In genomic region chr5:108082380-108082779, GRCm38 (mm10) we compare ENCODE assay signal across 9 mouse cellular contexts. TPM values are rescaled to one million over a fixed set of nuclear protein-coding genes. Genes with fewer than 3 reads are reported as not detected.
DNase-seq lines count a peak whose midpoint lies in the region; ATAC-seq and TF ChIP-seq lines count a peak whose summit lies in the region.
"Had no signal": no experiment of that assay in that cellular context is flagged by ENCODE, and none has a peak within 500 bp of the region (broad histone marks: within the 10 kb centered on the region; RNA-seq: fewer than 3 reads in every experiment).

No protein-coding gene starts in this region.

- peaks cover 13% of the 10 kb centered on the region; the same call in 1 of the 2 replicates for H3K36me3 ChIP-seq in kidney, postnatal 0 days (ENCODE audit: insufficient read depth, low read length)
- H3K36me3 ChIP-seq in E14TG2a.4 (ENCODE audit: insufficient read depth, low read length), result peaks cover 93% of the 10 kb centered on the region
- peaks cover 66% of the 10 kb centered on the region for H3K36me3 ChIP-seq in kidney, embryonic 14.5 days (ENCODE audit: control insufficient read depth, insufficient read depth, low read length)

- peak; percentile 54; the same call in 1 of the 2 replicates for ATAC-seq in kidney, postnatal 0 days (replicated peaks; ENCODE audit: low FRiP score, low read depth)
- ATAC-seq in kidney, embryonic 14.5 days (ENCODE audit: low FRiP score, low TSS enrichment), result no peak

- no peaks in the 10 kb centered on the region for H3K9me3 ChIP-seq in kidney, postnatal 0 days (replicated peaks; ENCODE audit: low read length)
- H3K9me3 ChIP-seq in E14TG2a.4 (ENCODE audit: low read length), result no peaks in the 10 kb centered on the region
- no peaks in the 10 kb centered on the region for H3K9me3 ChIP-seq in kidney, embryonic 14.5 days (ENCODE audit: control insufficient read depth, low read length)

- TF ChIP-seq CTCF in kidney, postnatal 0 days (IDR thresholded peaks at IDR 0.05; ENCODE audit: low read depth), result peak; percentile 59
- peak; percentile 68 for TF ChIP-seq CTCF in E14TG2a.4 (conservative IDR thresholded peaks at IDR 0.05; ENCODE audit: low read length)

- H3K27me3 ChIP-seq in kidney, postnatal 0 days (ENCODE audit: insufficient read depth, low read length), result no peaks in the 10 kb centered on the region
- H3K27me3 ChIP-seq in E14TG2a.4 (ENCODE audit: insufficient read depth, low read length), result no peaks in the 10 kb centered on the region
- H3K27me3 ChIP-seq in kidney, embryonic 14.5 days (ENCODE audit: control insufficient read depth, insufficient read depth, low read length), result no peaks in the 10 kb centered on the region

- 43% methylated on average over 2 of the region's 2 CpGs for WGBS in kidney, postnatal 0 days
- WGBS in kidney, embryonic 14.5 days, result 58% methylated on average over 2 of the region's 2 CpGs

- H3K9ac ChIP-seq in kidney, postnatal 0 days (ENCODE audit: low read depth, low read length), result no peak overlapping the region
- no peak overlapping the region for H3K9ac ChIP-seq in kidney, embryonic 14.5 days (ENCODE audit: low read depth, low read length)

- intact Hi-C loops in gastrocnemius, postnatal 14 days (cut with DNase I; ENCODE audit: low total_unique reads), result loop anchor here (5.0 to 10.0 kb wide), 2 partner anchors 48 to 165 kb away; no protein-coding TSS in a partner anchor

- DNase-seq in kidney, postnatal 0 days (ENCODE audit: low spot score), result peak; percentile 57
- no peak for DNase-seq in kidney, adult 18-20 months
- peak; percentile 47 for DNase-seq in brain, adult 2 months (ENCODE audit: low read depth, low spot score)
- DNase-seq in mesoderm, embryonic 11.5 days (ENCODE audit: low read depth, low spot score), result peak; percentile 22
- no peak for DNase-seq in gastrocnemius, postnatal 14 days
- no peak for DNase-seq in layer of hippocampus, adult 8-10 months (ENCODE audit: low spot score in 2 of 2)

- H3K4me2 ChIP-seq in kidney, postnatal 0 days (ENCODE audit: low read length), result no peak overlapping the region
- no peak overlapping the region for H3K4me2 ChIP-seq in kidney, embryonic 14.5 days (replicated peaks; ENCODE audit: low read depth, low read length)
- H3K4me2 ChIP-seq: midbrain, embryonic 11.5 days had no signal

- H3K27ac ChIP-seq in kidney, postnatal 0 days, result no peak overlapping the region
- H3K27ac ChIP-seq in kidney, embryonic 14.5 days (ENCODE audit: low read depth, low read length), result no peak overlapping the region

- no peaks in the 10 kb centered on the region for H3K4me1 ChIP-seq in kidney, postnatal 0 days (replicated peaks; ENCODE audit: insufficient read depth, low read length)
- peaks cover 84% of the 10 kb centered on the region for H3K4me1 ChIP-seq in E14TG2a.4 (replicated peaks; ENCODE audit: low read depth, low read length)
- H3K4me1 ChIP-seq in kidney, embryonic 14.5 days (ENCODE audit: control insufficient read depth, insufficient read depth, low read length), result no peaks in the 10 kb centered on the region

- no peak overlapping the region for H3K4me3 ChIP-seq in kidney, postnatal 0 days (replicated peaks; ENCODE audit: low read depth, low read length)
- H3K4me3 ChIP-seq in E14TG2a.4 (replicated peaks; ENCODE audit: low read length), result no peak overlapping the region
- H3K4me3 ChIP-seq in kidney, embryonic 14.5 days (ENCODE audit: low read length), result no peak overlapping the region

RNA-seq across cellular contexts. Expression of gene Mtf2, which starts 16.9 kb away (rescaled TPM):
- polyA plus RNA-seq in kidney, postnatal 0 days (2015; fragmentation: Nextera tagmentation; extraction: Ambion mirVana), result 65.8 and 70.4 TPM in 2 replicates
- total RNA-seq in gastrocnemius, postnatal 14 days (2021), result 10 to 100 TPM; 13.7 to 13.9 TPM
- 10 to 100 TPM; 52.9 to 64.2 (median 58.8) TPM for total RNA-seq in layer of hippocampus, adult 8-10 months (2022)
- 88.3 and 103 TPM in 2 replicates for polyA plus RNA-seq in kidney, embryonic 14.5 days (2014; fragmentation: Nextera tagmentation; extraction: Ambion mirVana)

RNA-seq across cellular contexts. Expression of gene Tmed5, which starts 50.0 kb away (rescaled TPM):
- 23.1 and 25.9 TPM in 2 replicates for polyA plus RNA-seq in kidney, postnatal 0 days (2015; fragmentation: Nextera tagmentation; extraction: Ambion mirVana)
- 10 to 100 TPM; 19.7 to 20.7 TPM for total RNA-seq in gastrocnemius, postnatal 14 days (2021)
- total RNA-seq in layer of hippocampus, adult 8-10 months (2022), result 10 to 100 TPM; 26.4 to 33.4 (median 30.8) TPM
- polyA plus RNA-seq in kidney, embryonic 14.5 days (2014; fragmentation: Nextera tagmentation; extraction: Ambion mirVana), result 40.1 and 43.2 TPM in 2 replicates

RNA-seq across cellular contexts. Expression of gene Ccdc18, which starts 50.3 kb away (rescaled TPM):
- polyA plus RNA-seq in kidney, postnatal 0 days (2015; fragmentation: Nextera tagmentation; extraction: Ambion mirVana), result 5.7 and 5.9 TPM in 2 replicates
- under 1 TPM; 0.42 to 0.43 TPM for total RNA-seq in gastrocnemius, postnatal 14 days (2021)
- total RNA-seq in layer of hippocampus, adult 8-10 months (2022), result 1 to 10 TPM; 1.4 to 1.8 (median 1.6) TPM
- 10.7 and 12.5 TPM in 2 replicates for polyA plus RNA-seq in kidney, embryonic 14.5 days (2014; fragmentation: Nextera tagmentation; extraction: Ambion mirVana)

Comparison
In these comparisons a context has a peak if more than half of its experiments do, and no peak if none do; other contexts are left out.
1. DNase-seq: peak in kidney, postnatal 0 days (single experiment), brain, adult 2 months (single experiment) and mesoderm, embryonic 11.5 days (single experiment); none in kidney, adult 18-20 months (single experiment), gastrocnemius, postnatal 14 days (single experiment) and layer of hippocampus, adult 8-10 months (0 of 2).